Mouse (Mus musculus) heart, adult 2 months (tissue): ENCODE measurements around the gene Cdc42ep2. TPM values are rescaled to one million over a fixed set of nuclear protein-coding genes. Genes with fewer than 3 reads are reported as not detected.

Experiments
- DNase-seq, 2 experiments: peaks; one replicate each; pipeline ENCODE4 v3.0.0; 2021
- H3K27ac ChIP-seq: fragments of 200-600 bp; 2 replicates; pipeline ENCODE4 v1.8.1; 2022
- H3K27me3 ChIP-seq: fragments of 200-500 bp; 2 replicates; pipeline ENCODE4 v1.6.1; 2012; ENCODE audit warnings: mild to moderate bottlenecking, low read length, inconsistent platforms, mixed read lengths; ENCODE audit not compliant: control insufficient read depth, insufficient read depth
- H3K36me3 ChIP-seq: fragments of 200-500 bp; 2 replicates; pipeline ENCODE4 v1.6.1; 2012; ENCODE audit warnings: low read length, inconsistent platforms; ENCODE audit not compliant: control insufficient read depth, insufficient read depth
- H3K4me1 ChIP-seq: fragments of 200-500 bp; 2 replicates; pipeline ENCODE4 v1.6.1; 2011; ENCODE audit warnings: low read length; ENCODE audit not compliant: control insufficient read depth, insufficient read depth
- H3K4me3 ChIP-seq: fragments of 200-600 bp; 2 replicates; pipeline ENCODE4 v1.8.1; 2022
- H3K79me2 ChIP-seq: fragments of 200-500 bp; replicated peaks from 2 replicates; pipeline ENCODE4 v1.6.1; 2012; ENCODE audit warnings: mild to moderate bottlenecking, inconsistent platforms, low read length, moderate library complexity, mixed read lengths; ENCODE audit not compliant: control insufficient read depth, insufficient read depth
- H3K9ac ChIP-seq: fragments of 200-500 bp; 2 replicates; pipeline ENCODE4 v1.6.1; 2012; ENCODE audit warnings: low read depth, mild to moderate bottlenecking, control low read depth, inconsistent platforms, low read length, mixed read lengths
- CTCF ChIP-seq: fragments of 200-600 bp; IDR thresholded peaks from 2 replicates; pipeline ENCODE4 v1.8.1; 2022; ENCODE audit warnings: antibody characterized with exemption, mild to moderate bottlenecking, moderate library complexity
- EP300 ChIP-seq: fragments of 200-500 bp; IDR thresholded peaks from 2 replicates; pipeline ENCODE4 v1.6.1; 2011; ENCODE audit warnings: low read depth, low read length, control low read depth; ENCODE audit not compliant: insufficient read depth
- POLR2A ChIP-seq: fragments of 200-500 bp; IDR thresholded peaks from 2 replicates; pipeline ENCODE4 v1.6.1; 2011; ENCODE audit warnings: mild to moderate bottlenecking, low read depth, low read length, control low read depth; ENCODE audit not compliant: insufficient read depth
- WGBS: fragments of 180-500 bp; shearing (Covaris S2); methylation state at CpG from one replicate; pipeline ENCODE4 v1.1.7; 2018; 5-methylcytosine and 5-hydroxymethylcytosine counted together
- intact Hi-C: fragments of 180-260 bp; cut with DNase I; formaldehyde crosslinking; loops from one replicate; pipeline ENCODE4 v1.15.1; 2025
- polyA plus RNA-seq: library from polyadenylated mRNA; depleted of rRNA; stranded (reverse); fragments of >200 nt; gene quantifications from 2 replicates; pipeline ENCODE4 v1.2.3, GENCODE M21; 2012
- total RNA-seq, 2 experiments: library from RNA; stranded (reverse); gene quantifications; 2 replicates each; pipeline ENCODE4 v1.2.3; 2021

Cdc42ep2 gene
- total and polyA plus RNA-seq, 3 experiments, result 8.0 to 11.7 (median 8.4) TPM

GRCm38 (mm10) chr19:5878362-5878722, 46.3 kb downstream of the Cdc42ep2 start:
- peak overlapping the region; percentile 93 for H3K27ac ChIP-seq
- peak; percentile 46 to 59 for DNase-seq
- 11% methylated on average over 7 of the region's 7 CpGs for whole genome bisulfite sequencing

GRCm38 (mm10) chr19:5877618-5878361, 46.8 kb downstream of the Cdc42ep2 start, which contains the start of gene Slc25a45:
Slc25a45 (plus strand) TSS chr19:5877808.
- 19% methylated on average over 15 of the region's 15 CpGs for WGBS

More at GRCm38 (mm10) chr19:5878362-5878722, 46.3 kb downstream of the Cdc42ep2 start:
- intact Hi-C loops, result loop anchor here (2.0 kb wide), 1 partner anchor 92 kb away; no protein-coding TSS in a partner anchor
- H3K27me3 ChIP-seq, result no peaks in the 10 kb centered on the region
- TF ChIP-seq EP300, result no peak; the same call in 1 of the 2 replicates
- peak overlapping the region; percentile 27 for H3K9ac ChIP-seq
- no peaks in the 10 kb centered on the region for H3K36me3 ChIP-seq
- peak overlapping the region; percentile 45 for H3K4me3 ChIP-seq
- peaks cover 10% of the 10 kb centered on the region for H3K4me1 ChIP-seq
- H3K79me2 ChIP-seq, result no peaks in the 10 kb centered on the region

GRCm38 (mm10) chr19:5874969-5875480, 49.6 kb downstream of the Cdc42ep2 start, which contains the start of gene Frmd8:
Frmd8 (minus strand) TSS chr19:5875274.
- WGBS, result under 1% methylated on average over 37 of the region's 37 CpGs
- intact Hi-C loops, result no loop called here
- peaks cover 16% of the 10 kb centered on the region for H3K4me1 ChIP-seq

More at GRCm38 (mm10) chr19:5877618-5878361, 46.8 kb downstream of the Cdc42ep2 start, which contains the start of gene Slc25a45:
- H3K9ac ChIP-seq, result peak within 1 kb of the TSS; percentile 53
- TF ChIP-seq CTCF (peak; percentile 89), EP300 (peak; percentile 69; the same call in 1 of the 2 replicates), POLR2A (peak; percentile 53; the same call in 1 of the 2 replicates)
- DNase-seq, result peak; percentile 79 to 80
- no peaks in the 10 kb centered on the region for H3K36me3 ChIP-seq
- H3K4me1 ChIP-seq, result peaks cover 10% of the 10 kb centered on the region
- intact Hi-C loops, result loop anchor here (2.0 kb wide), 1 partner anchor 91 kb away; no protein-coding TSS in a partner anchor
- H3K79me2 ChIP-seq, result peaks cover 2% of the 10 kb centered on the region; the same call in 1 of the 2 replicates
- peak within 1 kb of the TSS; percentile 93 for H3K27ac ChIP-seq
- H3K27me3 ChIP-seq, result no peaks in the 10 kb centered on the region
- peak within 1 kb of the TSS; percentile 45 for H3K4me3 ChIP-seq

GRCm38 (mm10) chr19:5874391-5874968, 50.1 kb downstream of the Cdc42ep2 start:
- peak overlapping the region; percentile 88 for H3K9ac ChIP-seq
- peak overlapping the region; percentile 71 for H3K4me3 ChIP-seq
- no peaks in the 10 kb centered on the region for H3K27me3 ChIP-seq
- TF ChIP-seq CTCF, result no peak
- TF ChIP-seq EP300, result no peak
- TF ChIP-seq POLR2A, result no peak
- WGBS, result 6% methylated on average over 13 of the region's 13 CpGs
- intact Hi-C loops, result no loop called here
- peaks cover 16% of the 10 kb centered on the region for H3K4me1 ChIP-seq
- H3K79me2 ChIP-seq, result peaks cover 2% of the 10 kb centered on the region; the same call in 1 of the 2 replicates
- no peak for DNase-seq
- peak overlapping the region; percentile 84 for H3K27ac ChIP-seq
- no peaks in the 10 kb centered on the region for H3K36me3 ChIP-seq

More at GRCm38 (mm10) chr19:5874969-5875480, 49.6 kb downstream of the Cdc42ep2 start, which contains the start of gene Frmd8:
- H3K4me3 ChIP-seq, result peak within 1 kb of the TSS; percentile 71
- TF ChIP-seq POLR2A (peak; percentile 79), CTCF (no peak), EP300 (no peak)
- H3K9ac ChIP-seq, result peak within 1 kb of the TSS; percentile 88
- DNase-seq, result peak; percentile 94 to 96
- no peaks in the 10 kb centered on the region for H3K27me3 ChIP-seq
- H3K79me2 ChIP-seq, result peaks cover 2% of the 10 kb centered on the region; the same call in 1 of the 2 replicates
- H3K36me3 ChIP-seq, result no peaks in the 10 kb centered on the region
- H3K27ac ChIP-seq, result peak within 1 kb of the TSS; percentile 84

GRCm38 (mm10) chr19:5872931-5873556, 51.6 kb downstream of the Cdc42ep2 start:
- WGBS, result 69% methylated on average over 19 of the region's 19 CpGs
- Histone ChIP-seq H3K36me3 (no peaks in the 10 kb centered on the region), H3K4me3 (no peak overlapping the region), H3K27me3 (no peaks in the 10 kb centered on the region), H3K27ac (no peak overlapping the region), H3K9ac (no peak overlapping the region; the same call in 1 of the 2 replicates), H3K79me2 (peaks cover 2% of the 10 kb centered on the region; the same call in 1 of the 2 replicates), H3K4me1 (peaks cover 13% of the 10 kb centered on the region)
- intact Hi-C loops, result no loop called here
- DNase-seq, result no peak
- TF ChIP-seq EP300 (no peak), CTCF (no peak), POLR2A (no peak)
